ENCODE assay signal across 12 mouse cellular contexts in the genomic region with DNA sequence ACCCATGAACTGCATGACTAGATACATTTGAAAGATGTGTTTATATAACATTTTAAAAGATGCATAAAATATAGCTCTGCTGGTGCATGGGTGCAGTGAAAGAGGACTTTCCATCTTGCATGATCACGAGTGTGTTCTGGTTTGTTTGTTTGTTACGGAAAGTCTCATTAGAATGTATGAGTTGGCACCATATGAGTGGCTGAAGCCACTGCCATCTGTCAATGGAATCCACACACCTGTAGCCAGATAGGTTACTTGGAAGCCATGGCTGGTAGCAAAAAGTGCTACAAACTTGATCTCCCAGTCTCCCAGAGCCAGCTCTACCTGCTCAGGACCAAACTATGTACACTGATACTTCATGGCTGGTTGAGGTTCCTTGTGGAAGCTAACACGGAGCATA.
"Had no signal": no experiment of that assay in that cellular context is flagged by ENCODE, and none has a peak within 500 bp of the region (broad histone marks: within the 10 kb centered on the region; RNA-seq: fewer than 3 reads in every experiment).

No protein-coding gene starts in this region.

- DNase-seq: retina, postnatal 1 day; right cerebral cortex, adult 18-20 months; right cerebral cortex, postnatal 14 days; right cerebral cortex, postnatal 25 days; right cerebral cortex, postnatal 4 days; spleen, adult 18-20 months; thymus, adult 18-20 months; thymus, adult 2 months; thymus, postnatal 14 days; thymus, postnatal 25 days; thymus, postnatal 36 days; thymus, postnatal 4 days had no signal
